Mouse (Mus musculus): ENCODE measurements around the gene Slc9a5. TPM values are rescaled to one million over a fixed set of nuclear protein-coding genes. Genes with fewer than 3 reads are reported as not detected.

Slc9a5 gene
- polyA plus RNA-seq, 1 experiment from 2014 or later, result 2.1 TPM

DNA sequence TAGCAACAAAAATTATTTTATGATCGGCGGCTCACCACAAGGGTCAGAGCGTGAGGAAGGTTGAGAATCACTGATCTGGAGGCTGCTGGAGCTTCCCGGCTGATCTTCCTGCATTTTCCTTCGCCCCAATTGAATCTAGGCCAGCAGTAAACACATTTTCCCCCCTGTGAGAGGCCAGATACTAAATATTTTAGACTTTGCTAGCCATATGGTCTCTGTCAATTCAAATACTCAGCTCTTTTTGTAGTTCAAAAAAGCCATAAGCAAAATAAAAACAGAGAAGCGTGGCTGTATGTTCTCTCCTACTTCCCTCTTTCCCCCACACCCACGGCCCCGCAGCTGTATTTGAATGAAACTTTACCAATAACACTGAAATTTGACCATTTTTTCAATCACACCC, 54.8 kb downstream of the Slc9a5 start:
- Histone ChIP-seq H3K9ac (ENCODE audit: low read depth, low read length) (no peak overlapping the region), H3K27ac (ENCODE audit: low read depth, low read length) (no peak overlapping the region), H3K9me3 (replicated peaks; ENCODE audit: control insufficient read depth, low read length) (no peaks in the 10 kb centered on the region), H3K4me3 (ENCODE audit: low read depth, low read length) (no peak overlapping the region), H3K27me3 (ENCODE audit: control insufficient read depth, insufficient read depth, low read length) (no peaks in the 10 kb centered on the region; the same call in 1 of the 2 replicates), H3K4me2 (no peak overlapping the region), H3K36me3 (ENCODE audit: control insufficient read depth, insufficient read depth, low read length) (no peaks in the 10 kb centered on the region), H3K4me1 (ENCODE audit: control insufficient read depth, insufficient read depth, low read length) (no peaks in the 10 kb centered on the region)
- ATAC-seq (replicated peaks; ENCODE audit: insufficient number of reproducible peaks, low FRiP score, low TSS enrichment), result no peak
- WGBS (ENCODE audit: insufficient replicate concordance), result 85% methylated on average over 8 of the region's 8 CpGs

- Histone ChIP-seq H3K36me3 (ENCODE audit: control insufficient read depth, insufficient read depth, low read length) (no peaks in the 10 kb centered on the region), H3K4me1 (ENCODE audit: control insufficient read depth, insufficient read depth, low read length) (no peaks in the 10 kb centered on the region), H3K9ac (ENCODE audit: low read depth, low read length) (no peak overlapping the region), H3K4me2 (no peak overlapping the region), H3K27me3 (ENCODE audit: control insufficient read depth, insufficient read depth, low read length) (no peaks in the 10 kb centered on the region; the same call in 1 of the 2 replicates), H3K27ac (ENCODE audit: low read depth, low read length) (no peak overlapping the region), H3K4me3 (ENCODE audit: low read depth, low read length) (no peak overlapping the region), H3K9me3 (replicated peaks; ENCODE audit: control insufficient read depth, low read length) (no peaks in the 10 kb centered on the region)
- ATAC-seq (replicated peaks; ENCODE audit: insufficient number of reproducible peaks, low FRiP score, low TSS enrichment), result no peak
- WGBS (ENCODE audit: insufficient replicate concordance), result 55% methylated on average over 1 of the region's 1 CpGs
Observed at GRCm38 (mm10) chr8:105404496-105404895, 55.9 kb downstream of the Slc9a5 start.

- Histone ChIP-seq H3K4me1 (ENCODE audit: control insufficient read depth, insufficient read depth, low read length) (no peaks in the 10 kb centered on the region), H3K27me3 (ENCODE audit: control insufficient read depth, insufficient read depth, low read length) (no peaks in the 10 kb centered on the region), H3K36me3 (ENCODE audit: control insufficient read depth, insufficient read depth, low read length) (no peaks in the 10 kb centered on the region), H3K4me3 (ENCODE audit: low read depth, low read length) (no peak overlapping the region), H3K9ac (ENCODE audit: low read depth, low read length) (no peak overlapping the region), H3K9me3 (replicated peaks; ENCODE audit: control insufficient read depth, low read length) (no peaks in the 10 kb centered on the region), H3K4me2 (no peak overlapping the region), H3K27ac (ENCODE audit: low read depth, low read length) (no peak overlapping the region)
- 75% methylated on average over 10 of the region's 10 CpGs for WGBS (ENCODE audit: insufficient replicate concordance)
- no peak for ATAC-seq (replicated peaks; ENCODE audit: insufficient number of reproducible peaks, low FRiP score, low TSS enrichment)
Observed at GRCm38 (mm10) chr8:105406416-105406815, 57.8 kb downstream of the Slc9a5 start.

DNA sequence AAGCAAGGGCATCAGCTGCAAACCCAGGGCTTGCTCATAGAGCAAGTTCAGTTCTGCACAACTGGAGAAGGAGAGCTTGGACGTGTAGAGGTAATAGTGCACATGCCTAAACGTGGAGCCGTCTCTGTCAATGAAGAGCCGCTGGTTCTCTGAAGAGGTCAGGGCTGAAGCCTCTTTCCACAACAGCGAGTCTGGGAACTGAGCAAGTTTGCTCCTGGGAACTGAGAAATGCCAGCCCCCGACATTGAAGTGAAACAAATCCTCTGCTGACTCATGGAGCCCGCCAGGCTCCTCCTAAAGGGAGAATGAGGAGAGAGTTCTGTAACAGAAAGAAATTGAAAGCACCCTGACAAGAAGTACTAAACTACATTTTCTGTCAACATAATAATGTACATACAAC, 59.7 kb downstream of the Slc9a5 start:
- no peak overlapping the region for H3K4me2 ChIP-seq
- ATAC-seq (replicated peaks; ENCODE audit: insufficient number of reproducible peaks, low FRiP score, low TSS enrichment), result no peak
- no peak overlapping the region for H3K9ac ChIP-seq (ENCODE audit: low read depth, low read length)
- H3K4me1 ChIP-seq (ENCODE audit: control insufficient read depth, insufficient read depth, low read length), result peaks cover 2% of the 10 kb centered on the region
- H3K27me3 ChIP-seq (ENCODE audit: control insufficient read depth, insufficient read depth, low read length), result peaks cover 10% of the 10 kb centered on the region
- H3K4me3 ChIP-seq (ENCODE audit: low read depth, low read length), result no peak overlapping the region
- H3K36me3 ChIP-seq (ENCODE audit: control insufficient read depth, insufficient read depth, low read length), result no peaks in the 10 kb centered on the region
- H3K9me3 ChIP-seq (replicated peaks; ENCODE audit: control insufficient read depth, low read length), result no peaks in the 10 kb centered on the region
- H3K27ac ChIP-seq (ENCODE audit: low read depth, low read length), result no peak overlapping the region
- 61% methylated on average over 7 of the region's 7 CpGs for WGBS (ENCODE audit: insufficient replicate concordance)

DNA sequence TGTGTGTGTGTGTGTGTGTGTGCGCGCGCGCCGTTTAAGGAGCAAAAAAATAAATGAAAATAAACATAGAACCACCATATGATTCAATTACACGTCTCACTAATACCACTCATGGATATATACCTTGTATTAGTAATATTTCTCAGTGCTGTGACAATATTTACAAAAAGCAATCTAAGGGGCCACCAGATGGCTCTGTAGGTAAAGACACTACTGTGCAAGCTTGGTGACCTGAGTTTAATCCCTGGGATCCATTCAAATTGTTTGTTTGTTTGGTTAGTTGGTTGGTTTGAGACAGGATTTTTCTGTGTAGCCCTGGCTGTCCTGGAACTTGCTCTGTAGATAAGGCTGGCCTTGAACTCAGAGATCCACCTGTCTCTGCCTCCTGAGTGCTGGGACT, 61.3 kb downstream of the Slc9a5 start:
- no peaks in the 10 kb centered on the region for H3K36me3 ChIP-seq (ENCODE audit: control insufficient read depth, insufficient read depth, low read length)
- H3K9ac ChIP-seq (ENCODE audit: low read depth, low read length), result no peak overlapping the region
- WGBS (ENCODE audit: insufficient replicate concordance), result 91% methylated on average over 6 of the region's 6 CpGs
- no peaks in the 10 kb centered on the region for H3K9me3 ChIP-seq (replicated peaks; ENCODE audit: control insufficient read depth, low read length)
- ATAC-seq (replicated peaks; ENCODE audit: insufficient number of reproducible peaks, low FRiP score, low TSS enrichment), result no peak
- H3K4me2 ChIP-seq, result no peak overlapping the region
- H3K4me3 ChIP-seq (ENCODE audit: low read depth, low read length), result no peak overlapping the region
- H3K4me1 ChIP-seq (ENCODE audit: control insufficient read depth, insufficient read depth, low read length), result peaks cover 7% of the 10 kb centered on the region
- no peak overlapping the region for H3K27ac ChIP-seq (ENCODE audit: low read depth, low read length)
- peaks cover 21% of the 10 kb centered on the region for H3K27me3 ChIP-seq (ENCODE audit: control insufficient read depth, insufficient read depth, low read length)

DNA sequence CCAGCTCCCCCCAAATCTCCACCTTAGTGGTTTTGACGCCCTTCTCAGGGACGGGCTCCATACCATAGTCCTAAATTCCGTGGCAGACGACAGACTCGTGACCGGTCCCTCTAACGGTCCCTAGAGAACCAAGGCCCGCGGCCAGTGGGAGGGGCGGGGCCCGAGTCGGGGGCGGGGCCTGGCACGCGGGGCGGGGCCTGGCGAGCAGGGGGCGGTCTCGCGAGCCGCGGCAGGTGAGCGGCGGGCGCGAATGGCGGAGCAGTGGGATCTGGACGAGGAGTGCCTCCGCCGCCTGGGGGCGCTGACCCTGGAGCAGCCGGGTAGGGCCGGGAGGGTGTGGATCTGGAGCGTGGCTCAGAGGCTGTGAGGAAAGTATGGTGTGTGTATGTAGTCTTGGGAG, 64.7 kb downstream of the Slc9a5 start, which contains the start of the genes Kctd19 and Lrrc36:
Gene Kctd19, minus strand, starts transcription at position 112 of the 400 bp plus-strand sequence.
Gene Lrrc36, plus strand, starts transcription at position 181 of the 400 bp plus-strand sequence.
- peak within 1 kb of the TSS; percentile 70 for H3K4me2 ChIP-seq
- H3K9ac ChIP-seq (ENCODE audit: low read depth, low read length), result 0 out of 2 replicates have a peak within 1 kb of the TSS, but pooled peaks have one; percentile 36
- H3K9me3 ChIP-seq (replicated peaks; ENCODE audit: control insufficient read depth, low read length), result no peaks in the 10 kb centered on the region
- H3K27ac ChIP-seq (ENCODE audit: low read depth, low read length), result no peak within 1 kb of the TSS
- H3K4me3 ChIP-seq (ENCODE audit: low read depth, low read length), result peak within 1 kb of the TSS; percentile 35
- H3K36me3 ChIP-seq (ENCODE audit: control insufficient read depth, insufficient read depth, low read length), result no peaks in the 10 kb centered on the region
- H3K4me1 ChIP-seq (ENCODE audit: control insufficient read depth, insufficient read depth, low read length), result peaks cover 7% of the 10 kb centered on the region
- 1% methylated on average over 34 of the region's 34 CpGs for WGBS (ENCODE audit: insufficient replicate concordance)
- H3K27me3 ChIP-seq (ENCODE audit: control insufficient read depth, insufficient read depth, low read length), result peaks cover 24% of the 10 kb centered on the region
- ATAC-seq (replicated peaks; ENCODE audit: insufficient number of reproducible peaks, low FRiP score, low TSS enrichment), result no peak

- H3K4me2 ChIP-seq, result no peak overlapping the region
- H3K9me3 ChIP-seq (replicated peaks; ENCODE audit: control insufficient read depth, low read length), result no peaks in the 10 kb centered on the region
- no peaks in the 10 kb centered on the region for H3K4me1 ChIP-seq (ENCODE audit: control insufficient read depth, insufficient read depth, low read length)
- H3K9ac ChIP-seq (ENCODE audit: low read depth, low read length), result no peak overlapping the region
- H3K27me3 ChIP-seq (ENCODE audit: control insufficient read depth, insufficient read depth, low read length), result peaks cover 7% of the 10 kb centered on the region
- 73% methylated on average over 2 of the region's 2 CpGs for WGBS (ENCODE audit: insufficient replicate concordance)
- H3K27ac ChIP-seq (ENCODE audit: low read depth, low read length), result no peak overlapping the region
- ATAC-seq (replicated peaks; ENCODE audit: insufficient number of reproducible peaks, low FRiP score, low TSS enrichment), result no peak
- no peaks in the 10 kb centered on the region for H3K36me3 ChIP-seq (ENCODE audit: control insufficient read depth, insufficient read depth, low read length)
- no peak overlapping the region for H3K4me3 ChIP-seq (ENCODE audit: low read depth, low read length)
Observed at GRCm38 (mm10) chr8:105418992-105419391, 70.3 kb downstream of the Slc9a5 start.

MicroRNA genes within 50 kb of the gene (microRNA counts, 519-probe panel; counts per million panel counts)
- 3,759 counts per million, percentile 22 among the panel's probes with 10 or more counts for microRNA mmu-miR-328

Small RNA genes within 50 kb of the gene (microRNA-seq; reads per million reads assigned to microRNA genes)
- gene Gm27320 (ENCODE audit: borderline number of aligned reads) (not detected), gene Mir328 (ENCODE audit: borderline number of aligned reads) (289 reads per million, percentile 74 among the genes with 10 or more reads in this experiment)

Other genes starting within 250 kb of the Slc9a5 start
- gene Ces4a, start 217.0 kb upstream of the Slc9a5 start, polyA plus RNA-seq (2014; fragmentation: Nextera tagmentation; extraction: Ambion mirVana), result not detected in 2 replicates
- gene Cbfb, start 178.2 kb upstream of the Slc9a5 start, polyA plus RNA-seq (2014; fragmentation: Nextera tagmentation; extraction: Ambion mirVana), result 57.2 and 61.2 TPM in 2 replicates
- gene D230025D16Rik, start 123.7 kb upstream of the Slc9a5 start, polyA plus RNA-seq (2014; fragmentation: Nextera tagmentation; extraction: Ambion mirVana), result 20.9 and 21.6 TPM in 2 replicates
- gene B3gnt9, start 93.7 kb upstream of the Slc9a5 start, polyA plus RNA-seq (2014; fragmentation: Nextera tagmentation; extraction: Ambion mirVana), result 8.6 and 10.0 TPM in 2 replicates
- 14.3 and 17.0 TPM in 2 replicates for gene Tradd, start 84.2 kb upstream of the Slc9a5 start, polyA plus RNA-seq (2014; fragmentation: Nextera tagmentation; extraction: Ambion mirVana)
- gene Fbxl8, start 84.2 kb upstream of the Slc9a5 start, polyA plus RNA-seq (2014; fragmentation: Nextera tagmentation; extraction: Ambion mirVana), result 2.3 and 2.8 TPM in 2 replicates
- not detected in 2 replicates for gene Hsf4, start 79.0 kb upstream of the Slc9a5 start, polyA plus RNA-seq (2014; fragmentation: Nextera tagmentation; extraction: Ambion mirVana)
- gene Nol3, start 72.7 kb upstream of the Slc9a5 start, polyA plus RNA-seq (2014; fragmentation: Nextera tagmentation; extraction: Ambion mirVana), result 1.8 and 2.0 TPM in 2 replicates
- gene 4931428F04Rik, start 59.0 kb upstream of the Slc9a5 start, polyA plus RNA-seq (2014; fragmentation: Nextera tagmentation; extraction: Ambion mirVana), result 4.5 and 6.7 TPM in 2 replicates
- gene Exoc3l, start 52.7 kb upstream of the Slc9a5 start, polyA plus RNA-seq (2014; fragmentation: Nextera tagmentation; extraction: Ambion mirVana), result 10.8 and 15.0 TPM in 2 replicates
- gene E2f4, start 51.2 kb upstream of the Slc9a5 start, polyA plus RNA-seq (2014; fragmentation: Nextera tagmentation; extraction: Ambion mirVana), result 70.7 and 81.9 TPM in 2 replicates
- 2.9 and 4.2 TPM in 2 replicates for gene Elmo3, start 43.2 kb upstream of the Slc9a5 start, polyA plus RNA-seq (2014; fragmentation: Nextera tagmentation; extraction: Ambion mirVana)
- 1.3 and 1.7 TPM in 2 replicates for gene Lrrc29, start 22.6 kb upstream of the Slc9a5 start, polyA plus RNA-seq (2014; fragmentation: Nextera tagmentation; extraction: Ambion mirVana)
- 83.5 and 88.7 TPM in 2 replicates for gene Tmem208, start 22.5 kb upstream of the Slc9a5 start, polyA plus RNA-seq (2014; fragmentation: Nextera tagmentation; extraction: Ambion mirVana)
- 2.8 and 3.1 TPM in 2 replicates for gene Fhod1, start 890 bp upstream of the Slc9a5 start, polyA plus RNA-seq (2014; fragmentation: Nextera tagmentation; extraction: Ambion mirVana)
- gene Plekhg4, start 24.4 kb downstream of the Slc9a5 start, polyA plus RNA-seq (2014; fragmentation: Nextera tagmentation; extraction: Ambion mirVana), result 0.11 TPM in 1 of 2 replicates, not detected in the other
- not detected in 2 replicates for gene Kctd19, start 64.7 kb downstream of the Slc9a5 start, polyA plus RNA-seq (2014; fragmentation: Nextera tagmentation; extraction: Ambion mirVana)
- not detected in 2 replicates for gene Lrrc36, start 64.7 kb downstream of the Slc9a5 start, polyA plus RNA-seq (2014; fragmentation: Nextera tagmentation; extraction: Ambion mirVana)
- 21.0 and 21.1 TPM in 2 replicates for gene Tppp3, start 122.7 kb downstream of the Slc9a5 start, polyA plus RNA-seq (2014; fragmentation: Nextera tagmentation; extraction: Ambion mirVana)
- gene Zdhhc1, start 148.1 kb downstream of the Slc9a5 start, polyA plus RNA-seq (2014; fragmentation: Nextera tagmentation; extraction: Ambion mirVana), result 15.0 and 17.1 TPM in 2 replicates
- 6.4 and 8.2 TPM in 2 replicates for gene Hsd11b2, start 169.9 kb downstream of the Slc9a5 start, polyA plus RNA-seq (2014; fragmentation: Nextera tagmentation; extraction: Ambion mirVana)
- 80.7 and 86.3 TPM in 2 replicates for gene Atp6v0d1, start 217.2 kb downstream of the Slc9a5 start, polyA plus RNA-seq (2014; fragmentation: Nextera tagmentation; extraction: Ambion mirVana)

All from heart, embryonic 11.5 days (tissue).